Mouse (Mus musculus) heart, adult 10 weeks (tissue): ENCODE data around the gene Edc3. TPM values are rescaled to one million over a fixed set of nuclear protein-coding genes. Genes with fewer than 3 reads are reported as not detected.

ENCODE experiments used
- polyA plus RNA-seq: library from polyadenylated mRNA; stranded (reverse); fragments of 350-450 nt; fragmentation: Illumina TruSeq; extraction: RNeasy Lipid Tissue Mini Kit (QIAGEN cat#74804); gene quantifications from one replicate; pipeline ENCODE4 v1.2.3, GENCODE M21; 2014; ENCODE audit warnings: low read depth, low replicate concordance

Edc3 gene
- 3.7 TPM for polyA plus RNA-seq

GRCm38 (mm10) chr9:57708068-57708719, at the start of gene Edc3:
TSS of gene Edc3 (plus strand) at chr9:57708540.

GRCm38 (mm10) chr9:57683520-57683919, 24.8 kb upstream of the Edc3 start, which contains the start of gene Cyp1a2:
TSS of gene Cyp1a2 (minus strand) at chr9:57683703.

DNA sequence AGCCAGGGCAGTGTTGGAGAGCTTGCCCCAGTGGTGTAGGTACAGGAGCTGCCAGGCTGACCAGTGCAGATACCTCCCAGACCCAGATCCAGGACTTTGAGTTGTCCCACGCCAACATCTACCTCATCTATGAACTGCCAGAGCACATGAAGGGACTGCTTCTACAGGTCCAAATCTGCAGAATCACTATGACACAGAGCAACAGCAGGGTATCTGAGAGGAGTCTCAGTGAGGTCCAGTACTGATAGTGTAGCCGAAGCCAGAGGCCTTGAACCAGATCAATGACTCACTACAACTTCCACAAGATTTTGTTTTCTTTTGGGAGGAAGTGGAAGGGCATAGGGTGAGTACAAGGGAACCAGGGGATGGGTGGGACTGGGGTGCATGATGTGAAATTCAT, 20.6 kb upstream of the Edc3 start, which contains the start of gene Cyp1a1:
Gene Cyp1a1, plus strand, starts transcription at position 178 of the 400 bp plus-strand sequence.

GRCm38 (mm10) chr9:57765364-57766351, 57.3 kb downstream of the Edc3 start, which contains the start of gene Clk3:
TSS of gene Clk3 (minus strand) at chr9:57765860.

Other genes starting within 250 kb of the Edc3 start
- 8.7 TPM for gene Scamp5, start 240.5 kb upstream of the Edc3 start, polyA plus RNA-seq
- gene Rpp25, start 204.5 kb upstream of the Edc3 start, polyA plus RNA-seq, result 4.1 TPM
- gene Cox5a, start 187.3 kb upstream of the Edc3 start, polyA plus RNA-seq, result 2,575 TPM
- 10.3 TPM for gene Fam219b, start 171.0 kb upstream of the Edc3 start, polyA plus RNA-seq
- gene Mpi, start 155.8 kb upstream of the Edc3 start, polyA plus RNA-seq, result 107 TPM
- gene Scamp2, start 147.6 kb upstream of the Edc3 start, polyA plus RNA-seq, result 27.4 TPM
- gene Ulk3, start 119.1 kb upstream of the Edc3 start, polyA plus RNA-seq, result 13.7 TPM
- gene Cplx3, start 102.3 kb upstream of the Edc3 start, polyA plus RNA-seq, result not detected
- 0.47 TPM for gene Lman1l, start 87.8 kb upstream of the Edc3 start, polyA plus RNA-seq
- 23.9 TPM for gene Csk, start 54.9 kb upstream of the Edc3 start, polyA plus RNA-seq
- gene Cyp1a2, start 24.8 kb upstream of the Edc3 start, polyA plus RNA-seq, result not detected
- 1.4 TPM for gene Cyp1a1, start 20.6 kb upstream of the Edc3 start, polyA plus RNA-seq
- 47.0 TPM for gene Clk3, start 57.3 kb downstream of the Edc3 start, polyA plus RNA-seq
- 4.3 TPM for gene Arid3b, start 128.3 kb downstream of the Edc3 start, polyA plus RNA-seq
- gene Ubl7, start 202.4 kb downstream of the Edc3 start, polyA plus RNA-seq, result 87.6 TPM
- gene Sema7a, start 231.6 kb downstream of the Edc3 start, polyA plus RNA-seq, result 22.7 TPM